Mouse (Mus musculus) cerebellum, adult (tissue): ENCODE data around the gene Atg7.
A peak's percentile ranks its signal among the peaks of the same experiment; 100 is the strongest.
"Not testable (repeated sequence)": the region's sequence is repeated elsewhere in the genome, so short reads cannot be mapped to it uniquely, and the experiment has no call there.

Experiments
- ATAC-seq: cut with Nextera tagmentation; 2 replicates; pipeline ENCODE4 v1.9.2; 2017; ENCODE audit warnings: mild to moderate bottlenecking, moderate library complexity, mixed read lengths; ENCODE audit not compliant: insufficient number of reproducible peaks, low FRiP score, low TSS enrichment

Gene Atg7

DNA sequence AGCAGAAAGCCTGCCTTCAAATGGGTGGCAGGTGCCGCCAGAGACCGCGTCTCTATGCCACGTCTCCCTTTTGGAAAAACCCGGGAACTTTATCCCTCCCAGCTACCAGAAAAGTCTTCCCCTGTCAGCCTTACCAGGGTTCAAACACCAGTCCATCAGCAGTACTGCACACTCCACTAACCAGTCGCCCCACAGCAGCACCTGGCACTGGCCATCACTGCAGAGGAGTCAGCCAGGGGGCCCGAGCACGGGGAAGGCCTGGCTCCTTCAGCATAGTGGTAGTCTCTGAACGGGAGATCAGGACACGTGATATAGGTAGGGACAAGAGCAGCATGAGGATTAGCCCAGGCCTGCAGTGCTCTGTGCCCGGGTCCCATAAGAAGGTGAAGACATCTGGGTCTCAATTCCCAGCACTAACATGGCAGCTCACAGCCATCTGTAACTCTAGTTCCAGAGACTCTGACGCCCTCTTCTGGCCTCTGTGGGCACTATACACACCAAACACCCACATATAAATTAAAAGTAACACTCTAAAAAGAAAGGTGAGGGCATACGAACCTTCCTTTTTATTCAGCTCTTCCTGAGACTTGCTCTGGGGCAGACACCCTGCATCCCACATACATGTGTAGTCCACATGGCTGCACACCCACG lies 228.2 kb downstream of the Atg7 start:
- ATAC-seq, result no peak

DNA sequence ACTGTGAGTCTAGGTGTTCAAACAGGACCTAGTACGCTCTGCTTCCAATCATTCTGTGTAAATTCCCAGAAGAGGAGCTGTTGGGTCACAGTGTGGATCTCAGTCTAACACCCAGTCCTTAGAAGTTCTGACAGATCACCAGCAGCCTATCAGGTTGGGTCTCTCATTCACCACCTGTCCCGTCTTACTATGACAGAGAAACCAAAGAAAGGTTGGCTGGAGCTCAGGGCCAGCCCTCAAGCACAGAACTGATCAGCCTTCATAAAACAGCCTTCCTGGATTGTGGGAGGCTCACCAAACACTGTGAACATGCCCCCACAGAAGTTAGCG lies 230.9 kb downstream of the Atg7 start:
- ATAC-seq, result no peak

DNA sequence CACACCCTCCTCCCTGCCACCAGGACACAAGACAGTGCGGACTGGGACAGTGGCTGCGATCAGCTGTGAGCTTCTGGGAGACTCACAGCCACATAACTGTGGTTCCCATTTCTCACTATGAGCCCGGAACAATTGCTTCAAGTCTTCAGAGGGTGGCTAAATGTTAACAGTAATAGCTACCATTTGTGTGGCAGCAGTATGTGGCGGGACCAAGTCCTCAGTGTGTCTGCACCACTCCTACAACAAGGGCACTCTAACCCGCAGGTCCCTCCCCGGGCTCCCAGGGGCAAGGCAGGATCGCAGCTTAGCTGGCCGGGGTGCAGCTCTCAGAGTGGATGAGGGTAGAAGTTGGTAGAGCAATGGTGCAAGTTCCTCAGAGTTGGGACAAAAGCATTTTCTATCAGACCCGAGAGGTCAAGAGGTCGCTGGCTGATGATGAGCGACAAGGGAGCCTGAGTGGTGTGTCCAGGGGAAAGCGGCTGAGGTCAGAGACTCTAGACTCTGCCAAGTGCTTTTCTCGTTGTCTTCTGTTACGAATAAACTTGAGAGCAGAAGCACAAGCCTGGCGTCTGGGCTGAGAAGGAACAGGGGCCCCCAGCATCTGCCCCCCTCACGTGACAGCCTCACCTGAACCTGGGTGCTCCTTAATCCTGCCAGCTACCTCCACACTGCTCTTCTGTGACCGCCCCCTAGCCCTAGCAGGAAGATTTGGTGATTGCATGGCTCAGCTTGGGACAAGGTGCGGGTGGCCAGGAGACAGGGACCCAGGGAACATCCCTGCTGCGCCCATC lies 231.4 kb downstream of the Atg7 start:
- peak; percentile 52 for ATAC-seq

DNA sequence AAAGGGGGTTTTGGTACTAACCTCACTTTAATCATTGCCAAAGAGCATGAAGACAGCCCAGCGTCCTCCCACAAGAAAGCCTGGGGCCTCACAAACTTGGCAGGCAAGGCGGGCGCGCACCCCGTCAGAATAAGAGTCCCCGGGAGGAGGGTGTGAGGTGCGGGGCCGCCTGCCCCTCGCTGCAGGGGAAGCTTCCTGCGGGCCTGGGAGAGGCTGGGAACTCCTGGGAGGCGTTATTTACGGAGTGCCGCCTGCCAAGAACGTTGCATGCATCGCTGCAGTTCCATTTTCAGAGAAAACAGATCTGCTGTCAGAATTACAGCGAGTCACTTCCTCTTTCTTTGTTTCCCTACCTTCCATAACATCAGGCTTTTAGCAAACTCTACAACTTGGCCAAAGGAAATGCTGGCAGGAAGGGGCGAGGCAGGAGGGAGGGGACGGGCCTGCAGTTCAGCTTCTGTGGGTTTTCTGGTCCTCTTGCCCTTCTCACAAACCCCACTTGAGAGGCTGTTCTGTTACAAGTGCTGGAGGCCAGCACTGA lies 232.2 kb downstream of the Atg7 start:
- peak; percentile 62 for ATAC-seq

DNA sequence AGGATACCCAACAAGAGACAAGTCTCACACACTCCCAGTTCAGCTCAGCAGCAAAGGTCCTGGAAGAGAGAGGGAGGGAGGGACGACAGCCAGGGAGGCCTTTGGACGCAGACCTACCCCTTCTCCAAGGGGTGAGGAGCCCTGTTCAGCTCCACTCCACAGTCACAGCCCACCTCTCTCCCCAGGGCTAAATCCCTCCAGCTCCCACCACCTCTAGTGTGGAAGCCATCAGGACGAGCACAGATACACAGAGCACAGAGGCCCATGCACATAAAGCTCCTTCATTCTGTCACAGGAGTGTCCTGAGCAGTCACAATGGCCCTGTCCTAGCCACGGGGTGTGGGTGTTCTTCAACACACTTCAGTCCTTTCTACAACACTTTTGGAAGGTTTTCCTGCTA lies 233.1 kb downstream of the Atg7 start:
- no peak for ATAC-seq

DNA sequence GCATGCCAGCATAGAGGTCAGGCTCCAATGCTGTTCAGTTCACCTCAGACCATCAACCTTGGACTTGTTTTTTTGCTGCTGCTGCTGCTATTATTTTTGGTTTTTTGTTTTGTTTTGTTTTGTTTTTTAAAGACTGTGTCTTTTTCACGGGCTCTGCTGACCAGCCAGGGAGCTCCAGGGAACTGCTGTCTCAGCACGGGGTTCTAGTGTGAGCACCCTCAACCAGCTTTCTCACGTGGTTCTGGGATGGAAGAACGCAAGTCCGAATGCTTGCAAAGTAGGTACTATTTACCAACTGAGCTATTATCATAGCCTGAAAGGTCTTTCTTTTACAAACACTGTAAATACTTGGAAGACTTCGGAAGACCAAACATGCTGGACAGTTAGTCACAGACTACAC lies 233.6 kb downstream of the Atg7 start:
- ATAC-seq, result no peak

DNA sequence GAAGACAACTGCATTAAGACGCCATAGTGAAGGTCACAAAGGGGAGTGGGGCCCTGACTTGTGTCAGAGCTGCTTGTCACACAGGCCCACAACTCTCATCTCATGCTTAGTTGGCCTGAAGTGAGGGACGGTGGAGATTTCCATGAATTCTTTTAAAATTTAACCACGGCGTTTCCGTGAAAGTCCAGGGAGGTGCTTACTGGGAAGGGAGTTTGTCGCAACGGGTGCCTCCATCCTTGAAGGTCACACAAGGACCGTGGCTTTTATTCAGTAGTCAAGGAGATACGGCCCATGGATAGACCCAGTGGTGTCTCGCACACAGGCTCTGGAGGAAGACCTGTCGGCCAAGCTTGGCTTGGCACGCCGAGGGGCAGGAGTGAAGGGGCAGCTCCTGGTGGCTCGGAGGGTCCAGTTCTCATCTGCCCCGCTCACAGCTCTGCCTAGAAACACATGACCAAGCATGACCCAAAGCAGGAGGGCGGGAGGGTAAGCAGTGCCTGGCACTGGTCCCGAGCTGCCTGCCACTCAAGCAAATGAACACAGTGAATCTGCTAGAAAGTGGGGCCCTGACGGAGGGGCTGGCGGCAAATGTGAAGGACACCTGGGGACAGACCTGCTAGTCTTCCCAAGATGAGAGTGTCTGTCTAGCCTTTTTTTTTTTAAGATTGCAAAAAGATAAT lies 236.1 kb downstream of the Atg7 start:
- ATAC-seq, result no peak

DNA sequence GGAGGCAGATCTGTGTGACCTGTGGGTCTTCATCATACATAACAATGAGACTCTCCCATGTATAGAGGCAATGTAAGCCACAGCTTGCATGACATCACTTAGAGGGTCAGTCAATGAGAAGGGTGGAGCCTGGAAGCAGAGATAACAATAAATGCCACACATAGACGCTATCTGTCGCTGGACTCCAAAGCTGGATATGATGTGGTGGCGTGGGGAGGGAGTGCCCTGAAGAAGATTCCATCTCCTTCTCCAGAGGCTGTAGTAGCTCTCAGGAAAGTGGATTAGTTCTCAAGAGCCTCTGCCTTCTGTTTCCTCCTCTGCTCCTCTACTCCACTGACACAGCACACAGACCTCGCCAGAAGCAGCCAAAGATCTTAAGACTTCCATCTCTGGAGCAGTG lies 237.9 kb downstream of the Atg7 start:
- ATAC-seq, result no peak

DNA sequence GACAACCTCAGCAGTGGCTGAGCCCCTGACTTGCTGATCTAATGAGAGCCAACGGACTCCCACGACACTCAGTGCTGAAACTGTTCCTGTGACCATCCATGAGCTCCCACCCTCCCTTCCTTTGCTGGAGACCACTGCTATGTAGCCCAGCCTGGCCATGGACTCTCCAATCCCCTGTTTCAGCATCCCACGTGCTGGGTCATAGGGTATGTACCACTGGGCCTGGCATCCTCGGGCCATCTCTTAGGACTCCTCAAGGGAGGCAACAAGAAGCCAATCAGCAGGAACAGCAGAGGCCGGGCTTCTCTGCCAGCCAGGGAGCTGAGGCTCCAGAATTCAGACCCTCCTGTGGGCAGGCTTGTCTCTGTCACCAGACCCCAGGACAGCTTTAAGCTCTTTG lies 239.3 kb downstream of the Atg7 start:
- no peak for ATAC-seq

DNA sequence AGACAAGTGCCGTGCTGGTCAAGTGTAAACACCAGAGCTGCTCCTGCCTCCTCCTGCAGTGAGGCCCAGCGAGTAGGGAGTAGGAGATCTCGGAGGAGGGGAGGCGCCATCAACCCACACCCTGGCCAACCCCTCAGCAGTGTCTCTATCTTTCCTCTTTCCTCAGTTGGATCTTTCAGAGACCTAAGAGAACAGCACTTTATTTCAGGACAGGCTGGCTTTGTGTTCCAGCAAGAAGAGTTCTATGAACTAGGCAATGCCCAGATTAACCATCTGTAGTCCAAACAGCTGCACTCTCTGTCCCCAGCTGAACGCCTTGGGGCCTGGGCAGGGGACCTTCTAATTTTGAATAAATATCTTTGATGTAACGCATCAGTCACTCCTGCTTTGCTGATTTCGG lies 239.8 kb downstream of the Atg7 start:
- ATAC-seq, result no peak

DNA sequence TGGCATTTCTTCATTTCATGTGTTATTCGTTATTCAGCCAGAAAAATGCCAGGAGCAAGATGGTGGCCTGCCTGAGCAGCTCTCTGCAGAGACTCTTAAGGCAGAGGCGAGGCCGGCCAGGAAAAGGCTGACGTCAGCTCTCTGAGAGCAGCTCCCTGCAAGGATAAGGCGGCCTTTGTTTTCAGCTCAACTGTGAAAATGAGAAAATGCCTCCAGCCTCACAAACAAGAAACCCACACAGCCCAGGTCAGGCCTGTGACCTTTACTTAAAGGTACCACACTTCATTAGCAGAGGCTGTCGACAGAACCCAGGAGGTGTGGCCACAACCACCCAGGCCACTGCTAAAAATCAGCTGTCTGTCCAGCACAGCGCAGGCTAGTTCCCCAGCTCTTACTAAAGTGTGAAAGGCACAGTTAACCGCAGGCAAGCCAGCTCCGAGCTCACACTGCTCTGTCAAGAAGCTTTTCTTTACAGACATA lies 240.4 kb downstream of the Atg7 start:
- ATAC-seq, result no peak

DNA sequence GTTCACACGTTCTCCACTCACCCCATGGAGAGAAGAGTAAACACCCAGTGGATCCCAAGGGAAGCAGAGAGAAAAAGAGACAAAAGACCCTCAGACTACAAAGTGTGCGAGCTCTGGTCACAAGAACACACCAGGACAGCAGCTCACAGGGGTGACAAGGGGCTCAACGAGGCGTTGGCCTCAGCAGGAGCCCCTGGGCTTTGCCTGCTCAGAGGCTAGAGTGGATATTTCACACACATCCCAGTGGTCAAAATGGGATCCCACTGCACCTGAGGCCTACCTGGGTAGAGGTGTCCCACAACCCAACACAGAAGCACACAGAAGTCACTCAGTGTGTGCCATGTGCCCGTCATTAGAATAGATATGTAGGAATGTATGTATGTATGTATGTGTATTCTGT lies 242.2 kb downstream of the Atg7 start:
- ATAC-seq, result no peak

DNA sequence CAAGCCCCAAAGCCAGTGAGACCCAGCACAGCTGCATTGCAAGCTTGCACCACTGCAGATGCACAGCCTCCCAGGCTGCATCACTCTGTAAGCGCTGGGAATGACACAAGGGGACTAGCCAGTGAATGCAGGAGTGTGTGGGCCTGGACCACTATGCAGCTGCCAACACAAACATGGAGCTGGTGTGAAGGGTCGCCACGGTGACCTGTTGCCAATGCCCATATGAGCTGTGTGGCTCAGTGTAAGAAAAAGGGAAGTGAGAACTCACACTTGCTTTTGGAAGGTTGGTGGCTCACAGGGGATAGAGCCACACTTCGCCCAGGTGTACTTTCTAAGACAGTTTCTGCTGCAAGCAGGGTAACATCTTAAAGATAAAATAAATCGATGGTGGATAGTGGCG lies 243.1 kb downstream of the Atg7 start:
- ATAC-seq, result no peak

DNA sequence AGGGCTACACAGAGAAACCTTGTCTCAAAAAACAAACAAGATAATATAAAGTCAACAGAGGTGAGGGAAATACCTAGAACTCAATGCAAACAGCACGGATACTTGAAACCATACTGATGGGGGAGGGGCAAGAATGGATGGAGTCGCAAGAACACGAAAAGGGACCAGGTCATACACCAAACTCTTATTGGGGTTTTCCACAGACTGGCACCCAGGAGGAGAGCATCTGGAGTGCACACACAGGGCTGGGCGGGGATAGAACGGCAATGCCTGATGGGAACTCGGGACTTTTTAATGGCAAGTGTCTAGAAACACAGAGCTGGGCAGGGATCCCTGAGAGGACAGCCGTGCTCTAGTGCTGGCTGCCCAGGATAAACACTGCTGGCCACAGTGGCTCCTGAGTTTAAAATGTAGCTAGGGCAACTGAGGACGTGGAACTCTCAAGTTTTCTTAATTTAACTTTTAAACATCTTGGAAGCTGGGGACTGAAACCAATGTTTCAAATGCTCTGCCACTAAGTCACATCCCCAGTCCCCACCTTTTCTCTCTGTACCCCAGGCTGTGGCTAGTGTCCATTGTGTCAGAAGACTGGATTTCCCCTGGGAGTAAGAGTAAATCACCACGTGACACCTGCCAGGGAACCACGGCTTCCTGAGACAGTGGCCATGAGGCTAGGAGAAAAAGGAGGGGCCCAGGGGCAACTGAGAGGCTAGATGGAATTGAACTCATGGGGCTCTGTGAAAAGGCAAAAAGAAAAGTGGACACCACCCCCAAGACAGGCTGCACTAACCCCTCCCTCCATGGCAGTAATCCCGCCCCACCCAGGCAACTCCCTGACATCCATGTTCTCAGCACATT lies 243.8 kb downstream of the Atg7 start:
- no peak for ATAC-seq

DNA sequence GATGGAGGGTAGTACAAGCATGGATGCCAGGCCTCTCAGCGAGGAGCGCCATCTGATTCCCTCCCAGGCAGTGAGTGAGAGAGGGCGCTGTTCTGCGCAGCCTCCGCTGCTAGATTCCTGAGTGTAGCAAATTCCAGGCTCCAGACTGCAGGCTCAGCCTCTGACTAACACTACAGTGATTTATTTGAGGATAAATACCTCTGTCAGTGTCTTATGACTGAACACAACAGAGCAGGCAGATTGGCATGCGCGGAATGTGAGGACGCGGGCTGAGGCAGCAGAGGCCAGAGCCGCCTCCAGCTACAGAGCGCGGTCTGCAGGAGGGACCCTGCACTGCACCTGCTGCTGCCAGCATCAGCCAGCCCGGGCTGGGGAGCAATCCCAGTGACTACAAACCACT lies 246.0 kb downstream of the Atg7 start:
- ATAC-seq, result no peak; the same call in 1 of the 2 replicates

DNA sequence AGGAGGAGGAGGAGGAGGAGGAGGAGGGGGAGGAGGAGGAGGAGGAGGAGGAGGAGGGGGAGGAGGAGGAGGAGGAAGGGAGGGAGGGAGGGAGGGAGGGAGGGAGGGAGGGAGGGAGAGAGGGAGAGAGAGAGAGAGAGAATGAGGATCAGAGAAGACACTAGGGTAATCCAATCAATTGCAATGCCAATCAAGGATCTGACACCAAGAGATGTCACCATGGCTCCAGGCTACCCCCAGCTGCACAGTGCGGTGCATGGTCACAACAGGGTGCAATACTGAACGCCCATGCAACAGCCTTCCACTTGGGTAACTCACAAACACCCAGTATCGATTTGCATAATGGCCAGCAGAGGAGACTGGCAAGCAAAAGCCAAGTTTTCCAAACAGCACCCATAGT lies 247.1 kb downstream of the Atg7 start:
- ATAC-seq, result not testable (repeated sequence)

DNA sequence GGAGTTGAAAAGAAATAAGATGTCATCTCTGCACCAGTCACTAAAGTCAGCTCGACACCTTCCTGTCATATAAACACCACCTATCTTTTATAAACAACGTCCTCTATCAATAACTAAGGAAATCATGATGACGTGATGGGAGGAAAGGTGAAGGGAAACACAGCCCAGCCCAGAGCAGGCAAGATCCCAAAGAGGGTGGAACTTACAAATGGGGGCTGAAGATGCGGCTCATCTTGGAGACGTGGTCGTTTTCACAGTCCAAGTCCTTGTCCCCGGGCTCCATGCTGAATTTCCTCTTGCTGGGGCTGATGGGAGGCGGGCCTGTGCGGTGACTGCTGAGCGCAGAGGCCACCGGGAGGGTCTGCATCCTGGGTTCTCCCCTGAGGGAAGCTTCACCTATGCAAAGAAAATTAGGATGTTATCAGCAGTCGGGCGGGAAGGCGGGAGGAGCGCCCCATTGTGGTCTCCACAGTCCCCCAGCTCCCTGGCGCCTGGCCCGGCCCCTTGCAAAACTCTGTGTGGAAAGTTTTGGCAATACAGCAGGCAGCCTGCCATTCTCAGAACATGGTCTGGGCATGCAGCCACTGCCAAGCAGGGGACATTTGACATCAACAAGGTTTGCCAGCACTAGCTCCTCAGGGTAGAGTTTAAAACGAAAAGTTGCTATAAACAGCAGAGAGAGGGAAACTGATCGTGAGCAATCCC lies 247.7 kb downstream of the Atg7 start:
- no peak for ATAC-seq

DNA sequence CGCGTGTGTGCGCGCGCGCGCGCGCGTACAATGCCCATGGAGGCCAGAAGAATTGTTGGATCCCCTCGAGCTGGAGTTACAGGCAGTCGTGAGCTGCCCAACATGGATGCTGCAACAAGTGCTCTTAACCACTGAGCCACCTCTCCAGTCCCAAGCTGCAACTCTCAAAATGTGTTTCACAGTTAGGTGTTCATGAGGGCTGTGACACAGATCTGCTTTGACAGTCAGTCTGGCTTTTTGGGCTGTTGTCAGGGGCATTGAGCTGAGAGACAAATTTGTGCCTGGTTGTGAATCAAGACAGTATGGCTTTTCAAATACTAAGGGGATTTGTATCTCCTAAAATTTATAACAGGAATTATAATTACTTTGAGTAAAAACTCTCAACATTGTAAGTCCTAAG lies 248.4 kb downstream of the Atg7 start:
- ATAC-seq, result no peak

DNA sequence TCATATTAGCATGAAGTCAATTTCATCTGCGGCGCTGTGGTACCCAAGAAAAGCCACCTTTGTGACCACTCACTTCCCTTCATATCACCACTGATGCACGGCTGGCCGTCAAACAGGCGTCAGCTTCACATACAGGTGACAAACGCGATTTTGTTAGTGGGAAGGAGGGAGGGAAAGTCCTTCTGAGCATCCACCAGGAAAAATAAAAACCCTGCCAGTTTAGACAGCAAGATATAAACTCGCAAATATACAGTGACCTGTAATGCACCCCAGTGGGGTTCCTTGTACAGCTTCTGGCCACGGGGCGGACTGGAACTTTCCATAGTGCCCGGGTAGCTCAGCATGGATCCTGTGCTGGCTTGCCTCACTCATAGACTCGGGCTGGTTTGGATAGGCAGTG lies 248.9 kb downstream of the Atg7 start:
- ATAC-seq, result no peak

DNA sequence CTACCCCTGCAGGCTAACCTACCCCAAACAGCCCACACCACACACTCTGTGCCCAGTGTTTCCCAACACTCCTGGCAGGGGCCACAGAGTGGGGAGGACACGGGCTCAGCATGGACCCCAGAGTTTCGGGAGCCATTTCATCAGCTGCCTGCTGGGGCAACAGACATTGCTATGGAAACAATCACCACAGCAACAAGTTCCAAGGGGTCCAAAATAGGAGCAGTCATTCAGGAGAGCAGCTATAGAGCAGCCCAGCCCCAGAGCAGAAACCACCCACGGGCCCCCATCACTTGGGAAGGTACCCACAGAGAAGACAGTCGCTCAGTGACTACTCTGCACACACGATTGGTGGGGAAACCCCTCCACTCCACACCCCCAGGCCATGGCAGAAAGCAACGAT lies 249.5 kb downstream of the Atg7 start:
- no peak for ATAC-seq
